Mouse (Mus musculus): ENCODE data around the gene Palm2. TPM values are rescaled to one million over a fixed set of nuclear protein-coding genes. Genes with fewer than 3 reads are reported as not detected.

Palm2 gene
- total and polyA plus RNA-seq, 3 experiments = not detected

GRCm38 (mm10) chr4:57611303-57612077, 177.4 kb downstream of the Palm2 start:
- Histone ChIP-seq H3K27me3 (ENCODE audit: control insufficient read depth in 1 of 2, insufficient read depth in 2 of 2, low read length in 2 of 2) (no peaks in the 10 kb centered on the region), H3K27ac (ENCODE audit: control insufficient read depth, low read depth, low read length) (no peak overlapping the region), H3K36me3 (ENCODE audit: control insufficient read depth in 1 of 2, insufficient read depth in 2 of 2, low read length in 2 of 2) (no peaks in the 10 kb centered on the region), H3K4me1 (ENCODE audit: control insufficient read depth in 1 of 2, insufficient read depth in 2 of 2, low read length in 2 of 2) (no peaks in the 10 kb centered on the region), H3K9ac (ENCODE audit: control insufficient read depth, low read depth, low read length, poor library complexity, severe bottlenecking) (no peak overlapping the region), H3K4me3 (ENCODE audit: control insufficient read depth in 1 of 2, insufficient read depth in 1 of 2, low read depth in 2 of 2, low read length in 2 of 2) (no peak overlapping the region), H3K9me3 (replicated peaks; ENCODE audit: insufficient read depth, low read length) (no peaks in the 10 kb centered on the region), H3K79me2 (ENCODE audit: control insufficient read depth, insufficient read depth, low read length, poor library complexity) (no peaks in the 10 kb centered on the region)
- TF ChIP-seq GATA1 (IDR thresholded peaks at IDR 0.05; ENCODE audit: low read depth, low read length) = no peak
- no peak for TF ChIP-seq SMC3 (IDR thresholded peaks at IDR 0.05; ENCODE audit: low read depth, low read length)
- TF ChIP-seq USF2 (IDR thresholded peaks at IDR 0.05; ENCODE audit: borderline replicate concordance in 1 of 2, insufficient read depth in 1 of 2, low read depth in 1 of 2, low read length in 2 of 2) = no peak
- TF ChIP-seq MAZ (IDR thresholded peaks at IDR 0.05; ENCODE audit: low read depth, low read length) = no peak
- no peak for TF ChIP-seq E2F4 (IDR thresholded peaks at IDR 0.05; ENCODE audit: borderline replicate concordance, low read depth, low read length)
- TF ChIP-seq MYC (IDR thresholded peaks at IDR 0.05; ENCODE audit: low read depth, low read length) = no peak
- no peak for TF ChIP-seq GABPA (IDR thresholded peaks at IDR 0.05; ENCODE audit: low read depth, low read length)
- TF ChIP-seq MXI1 (IDR thresholded peaks at IDR 0.05; ENCODE audit: low read depth, low read length) = no peak
- TF ChIP-seq ZMIZ1 (IDR thresholded peaks at IDR 0.05; ENCODE audit: low read depth, low read length) = no peak
- TF ChIP-seq ETS1 (IDR thresholded peaks at IDR 0.05; ENCODE audit: low read depth, low read length) = no peak
- TF ChIP-seq POLR2A (IDR thresholded peaks at IDR 0.05; ENCODE audit: control insufficient read depth in 1 of 2, insufficient read depth in 1 of 2, low read depth in 1 of 2, low read length in 2 of 2, poor library complexity in 1 of 2) = no peak
- no peak for TF ChIP-seq EP300 (IDR thresholded peaks at IDR 0.05; ENCODE audit: low read depth in 1 of 2, low read length in 2 of 2)
- no peak for TF ChIP-seq BHLHE40 (IDR thresholded peaks at IDR 0.05; ENCODE audit: borderline replicate concordance, low read depth, low read length)
- no peak for TF ChIP-seq CHD2 (IDR thresholded peaks at IDR 0.05; ENCODE audit: low read length)
- no peak for TF ChIP-seq RAD21 (IDR thresholded peaks at IDR 0.05; ENCODE audit: low read depth, low read length)
- TF ChIP-seq MAX (IDR thresholded peaks at IDR 0.05; ENCODE audit: low read length) = no peak
- DNase-seq (ENCODE audit: low read depth, low spot score) = no peak

- no peak for DNase-seq (ENCODE audit: low read depth, low spot score)
- Histone ChIP-seq H3K4me1 (ENCODE audit: control insufficient read depth in 1 of 2, insufficient read depth in 2 of 2, low read length in 2 of 2) (no peaks in the 10 kb centered on the region), H3K79me2 (ENCODE audit: control insufficient read depth, insufficient read depth, low read length, poor library complexity) (no peaks in the 10 kb centered on the region), H3K27me3 (ENCODE audit: control insufficient read depth in 1 of 2, insufficient read depth in 2 of 2, low read length in 2 of 2) (no peaks in the 10 kb centered on the region), H3K9ac (ENCODE audit: control insufficient read depth, low read depth, low read length, poor library complexity, severe bottlenecking) (no peak overlapping the region), H3K27ac (ENCODE audit: control insufficient read depth, low read depth, low read length) (no peak overlapping the region), H3K36me3 (ENCODE audit: control insufficient read depth in 1 of 2, insufficient read depth in 2 of 2, low read length in 2 of 2) (no peaks in the 10 kb centered on the region), H3K9me3 (replicated peaks; ENCODE audit: insufficient read depth, low read length) (no peaks in the 10 kb centered on the region), H3K4me3 (ENCODE audit: control insufficient read depth in 1 of 2, insufficient read depth in 1 of 2, low read depth in 2 of 2, low read length in 2 of 2) (no peak overlapping the region)
- no peak for TF ChIP-seq MEF2A (IDR thresholded peaks at IDR 0.05; ENCODE audit: extremely low read depth, insufficient replicate concordance, low read depth, low read length, poor library complexity, severe bottlenecking)
- TF ChIP-seq GABPA (IDR thresholded peaks at IDR 0.05; ENCODE audit: low read depth, low read length) = no peak
- no peak for TF ChIP-seq GATA1 (IDR thresholded peaks at IDR 0.05; ENCODE audit: low read depth, low read length)
- TF ChIP-seq RCOR1 (IDR thresholded peaks at IDR 0.05; ENCODE audit: low read depth, low read length) = no peak
- no peak for TF ChIP-seq CHD2 (IDR thresholded peaks at IDR 0.05; ENCODE audit: low read length)
These were observed 178.7 kb downstream of the Palm2 start for GRCm38 (mm10) chr4:57612716-57613115.

Data from MEL (cell line).